Mouse (Mus musculus) heart, postnatal 10 days (tissue): ENCODE measurements around the gene Pakap. TPM values are rescaled to one million over a fixed set of nuclear protein-coding genes. Genes with fewer than 3 reads are reported as not detected.

Experiments
- DNase-seq, 2 experiments: peaks; one replicate each; pipeline ENCODE4 v3.0.0; 2021
- intact Hi-C: fragments of 180-260 bp; cut with DNase I; formaldehyde crosslinking; loops from one replicate; pipeline ENCODE4 v1.15.1; 2025
- total RNA-seq, 2 experiments: library from RNA; stranded (reverse); gene quantifications; 2 replicates each; pipeline ENCODE4 v1.2.3; 2021

Pakap gene
- total RNA-seq, 2 experiments from 2014 or later: 60.6 to 62.1 TPM

DNA sequence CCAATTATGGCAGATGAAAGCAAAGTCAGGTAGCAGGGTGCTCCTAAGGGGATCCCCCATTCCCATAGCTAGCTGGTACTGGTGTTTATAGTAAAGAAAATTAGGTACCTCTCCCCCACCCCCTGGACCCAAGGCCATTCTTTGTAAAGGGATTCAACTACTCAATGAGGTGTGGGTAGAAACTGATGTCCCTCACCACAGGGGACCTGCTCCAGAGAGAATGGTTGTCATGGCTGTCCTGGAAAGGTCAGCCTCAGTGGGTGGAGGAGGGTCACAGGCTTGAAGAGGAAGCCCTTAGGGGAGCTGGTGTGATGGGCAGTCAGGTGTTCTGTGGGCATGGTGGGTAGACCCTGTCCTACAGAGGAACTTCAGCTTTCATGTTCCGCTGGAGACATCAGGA, 352.5 kb downstream of the Pakap start:
- intact Hi-C loops: no loop called here
- DNase-seq: no peak

DNA sequence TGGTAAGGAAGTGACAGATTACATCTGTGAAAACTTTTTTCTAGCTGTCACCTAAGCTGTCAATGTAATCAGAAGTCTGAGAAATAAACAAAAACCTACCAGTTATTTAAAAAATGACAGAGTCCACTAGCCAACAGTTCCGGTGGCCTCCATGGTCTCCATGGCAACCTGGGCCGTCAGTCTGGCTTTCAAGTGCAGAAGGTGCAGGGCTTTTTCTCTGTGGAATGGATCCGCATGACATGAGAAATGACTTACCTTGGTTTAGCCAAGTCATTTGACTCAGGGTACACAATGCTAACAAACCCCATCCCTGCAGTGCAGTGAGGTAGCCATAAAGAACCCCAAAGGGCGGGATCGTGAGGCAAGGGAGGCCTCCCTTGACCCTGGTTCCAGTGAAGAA, 354.2 kb downstream of the Pakap start:
- intact Hi-C loops: no loop called here
- no peak for DNase-seq

DNA sequence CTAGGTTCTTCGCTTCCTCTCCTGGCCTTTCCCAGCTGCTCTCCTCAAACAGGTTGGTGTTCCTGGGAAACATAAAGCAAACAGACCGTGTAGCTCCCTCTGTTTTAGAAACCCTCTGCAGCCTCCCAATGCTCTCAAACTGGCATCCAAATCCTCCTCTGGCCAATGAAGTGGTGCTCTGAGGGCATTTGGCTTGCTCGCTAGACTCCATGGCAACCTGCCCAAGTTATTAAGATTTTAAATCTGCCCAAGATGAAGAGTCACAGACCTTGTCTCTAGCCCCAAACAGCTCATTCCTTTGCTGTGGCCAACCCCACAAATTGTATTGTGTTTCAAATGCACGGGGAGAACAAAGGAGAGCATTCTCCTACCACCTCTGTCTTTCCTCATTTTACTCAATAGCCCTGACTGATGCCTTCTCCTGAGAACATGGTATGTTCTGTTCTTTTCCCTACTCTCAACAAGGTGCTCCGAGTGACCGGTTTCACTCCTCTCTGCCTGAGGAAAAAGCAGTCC, 356.6 kb downstream of the Pakap start:
- intact Hi-C loops: loop anchor here (5.0 kb wide), 1 partner anchor 552 kb away; no protein-coding TSS in a partner anchor
- no peak for DNase-seq

DNA sequence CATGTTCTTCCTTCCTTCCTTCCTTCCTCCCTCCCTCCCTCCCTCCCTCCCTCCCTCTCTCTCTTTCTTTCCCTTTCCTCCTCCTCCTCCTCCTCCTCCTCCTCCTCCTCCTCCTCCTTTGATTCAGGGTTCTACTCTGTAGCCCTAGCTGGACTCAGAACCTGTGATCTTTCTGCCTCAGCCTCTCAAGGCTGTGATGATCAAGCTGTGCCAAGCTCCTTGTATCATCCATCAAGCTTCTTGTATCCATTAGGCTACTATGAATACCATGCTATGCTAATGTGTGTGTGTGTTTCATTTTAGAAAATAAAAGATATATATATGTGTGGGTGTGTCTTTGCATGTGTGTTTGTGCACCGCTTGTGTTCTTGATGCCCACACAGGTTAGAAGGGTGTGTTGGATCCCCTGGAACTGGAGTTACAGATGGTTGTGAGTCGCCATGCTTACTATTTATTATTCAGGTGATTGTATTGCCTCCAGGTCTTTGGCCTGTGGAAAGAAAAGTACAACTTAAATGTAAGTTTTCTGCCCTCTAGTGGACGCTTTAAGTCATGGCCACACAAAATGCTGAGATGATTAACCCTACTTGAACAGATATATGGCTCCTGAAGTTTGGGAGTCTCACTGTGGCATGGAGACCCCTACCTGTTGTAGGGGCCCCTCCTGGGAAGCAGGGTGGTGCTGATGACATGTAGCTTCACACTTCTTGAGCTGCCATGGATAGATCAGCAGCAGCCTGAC, 359.7 kb downstream of the Pakap start:
- DNase-seq: peak; percentile 35 to 46
- intact Hi-C loops: loop anchor here (5.0 kb wide), 1 partner anchor 555 kb away; no protein-coding TSS in a partner anchor

DNA sequence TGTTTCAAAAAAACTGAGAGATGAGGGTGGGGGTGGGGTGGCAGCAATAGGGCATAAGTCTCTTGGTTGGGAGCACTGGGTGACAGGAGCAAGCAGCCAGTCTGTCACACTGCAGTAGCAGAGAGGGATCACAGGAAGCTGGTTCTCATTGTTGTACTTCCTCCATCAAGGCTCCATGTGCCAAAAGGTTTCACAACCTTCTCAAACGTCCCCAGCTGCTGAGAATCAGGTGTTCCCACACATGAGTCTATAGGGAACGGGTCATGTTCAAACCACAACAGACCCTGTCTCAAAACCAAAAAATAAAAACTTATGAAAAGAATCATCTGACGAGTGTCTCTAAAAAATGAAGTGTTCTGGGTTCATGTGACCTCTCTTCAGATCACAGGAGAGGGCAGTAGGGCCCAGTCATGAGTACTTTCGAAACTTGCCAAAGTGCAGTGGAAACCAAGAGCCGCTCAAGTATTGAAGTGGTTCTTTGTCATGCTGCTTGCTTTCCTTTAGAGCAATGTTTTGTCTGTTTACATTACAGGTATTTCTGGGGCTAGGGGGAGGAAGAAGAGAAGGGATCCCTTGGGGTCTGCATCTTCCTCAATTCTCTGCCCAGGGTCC, 362.7 kb downstream of the Pakap start:
- DNase-seq: no peak
- intact Hi-C loops: no loop called here

DNA sequence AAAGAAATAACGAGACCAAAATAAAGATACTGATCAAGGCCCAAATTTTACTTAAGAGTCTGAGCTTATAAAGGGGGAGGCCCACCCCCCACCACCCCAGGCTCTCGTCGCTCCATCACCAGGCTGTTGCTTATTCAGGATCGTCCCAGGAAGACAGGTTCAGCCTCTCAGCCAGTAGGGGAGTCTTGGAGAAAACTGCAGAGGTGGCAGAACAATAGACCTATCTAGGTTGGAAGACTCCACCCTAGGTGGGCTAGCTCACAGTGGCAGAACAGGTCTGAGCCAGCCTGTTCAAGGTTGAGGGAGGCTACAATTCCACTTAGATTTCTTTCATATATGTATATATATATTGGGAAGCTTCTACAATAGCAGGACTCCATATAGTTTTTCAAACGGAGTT, 366.2 kb downstream of the Pakap start:
- no peak for DNase-seq
- intact Hi-C loops: no loop called here

DNA sequence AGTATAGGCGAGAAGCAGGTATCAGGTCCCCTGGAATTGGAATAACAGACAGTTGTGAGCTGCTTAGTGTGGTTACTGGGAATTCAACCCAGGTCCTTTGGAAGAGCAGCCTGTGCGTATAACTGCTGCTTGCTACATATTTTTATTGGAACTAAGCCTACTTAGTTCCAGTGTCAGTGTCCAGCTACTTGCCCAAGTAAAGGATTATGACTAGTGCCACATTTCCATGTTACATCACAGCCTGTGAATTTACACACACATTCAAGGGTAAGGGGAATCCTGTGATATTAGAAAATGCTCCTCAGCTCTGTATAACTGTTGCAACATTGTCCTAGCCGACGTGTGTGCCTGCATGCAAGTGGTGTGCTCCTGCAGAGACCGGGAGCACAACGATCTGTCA, 369.3 kb downstream of the Pakap start:
- intact Hi-C loops: no loop called here
- DNase-seq: no peak

DNA sequence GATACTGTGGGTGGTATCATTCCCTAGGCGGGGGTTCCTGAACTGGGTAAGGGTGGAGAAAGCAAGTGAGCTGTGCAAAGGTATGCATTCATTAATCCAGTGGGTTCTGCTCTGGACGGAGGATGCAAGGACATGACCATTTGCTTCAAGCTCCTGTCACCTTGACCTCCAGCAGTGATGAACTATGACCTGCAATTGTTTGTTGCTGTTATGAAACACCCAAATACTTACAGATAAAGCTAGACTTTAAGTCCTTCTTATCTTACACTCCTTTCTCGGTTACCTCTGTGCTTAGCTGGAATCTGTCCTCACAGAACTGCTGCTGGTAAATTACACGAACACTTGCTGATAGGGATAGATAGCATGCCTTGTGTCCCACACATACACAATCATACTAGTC, 372.7 kb downstream of the Pakap start:
- intact Hi-C loops: no loop called here
- DNase-seq: no peak

DNA sequence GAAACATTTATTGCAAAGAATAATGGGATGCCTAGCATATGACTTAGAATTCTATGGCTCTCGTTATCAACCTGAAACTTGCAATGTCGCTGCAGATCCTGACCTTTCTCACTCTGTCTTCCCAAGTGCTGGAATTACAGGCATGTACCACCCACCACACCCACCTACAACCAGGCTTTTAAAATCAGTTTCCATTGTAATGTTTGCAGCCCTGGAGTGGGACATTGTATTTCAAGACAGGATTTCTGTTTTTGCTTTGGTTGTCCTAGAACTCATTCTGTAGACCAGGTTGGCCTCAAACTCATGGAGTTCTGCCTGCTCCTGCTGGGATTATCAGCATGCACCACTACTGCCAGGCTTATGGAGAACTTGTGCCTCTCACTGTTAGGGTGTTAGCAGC, 374.9 kb downstream of the Pakap start:
- DNase-seq: no peak
- intact Hi-C loops: no loop called here

Other genes with a start within 250 kb of the Pakap start
- gene Palm2, start 133.9 kb upstream of the Pakap start, total RNA-seq: 10 to 100 TPM; 21.6 to 37.2 TPM
- 100 to 1,000 TPM; 127 to 141 TPM for gene Akap2, start 149.5 kb downstream of the Pakap start, total RNA-seq